Mouse (Mus musculus) hindbrain, embryonic 10.5 days (tissue): Measurements from ENCODE around the gene Adipor1. TPM values are rescaled to one million over a fixed set of nuclear protein-coding genes. Genes with fewer than 3 reads are reported as not detected.

ENCODE experiments used
- DNase-seq: peaks from one replicate; pipeline ENCODE4 v3.0.0-alpha.2; 2017; ENCODE audit warnings: low spot score
- H3K27ac ChIP-seq: fragments of 300-500 bp; sonication (generic); 2 replicates; pipeline ENCODE4 v1.5.1; 2016; ENCODE audit warnings: mild to moderate bottlenecking, moderate library complexity
- H3K27me3 ChIP-seq: fragments of 300-500 bp; sonication (generic); 2 replicates; pipeline ENCODE4 v1.6.1; 2016; ENCODE audit warnings: mild to moderate bottlenecking; ENCODE audit not compliant: poor library complexity, insufficient read depth, severe bottlenecking
- H3K36me3 ChIP-seq: fragments of 300-500 bp; sonication (generic); 2 replicates; pipeline ENCODE4 v1.6.1; 2016; ENCODE audit warnings: mild to moderate bottlenecking, moderate library complexity
- H3K4me1 ChIP-seq: fragments of 300-500 bp; sonication (generic); replicated peaks from 2 replicates; pipeline ENCODE4 v1.6.1; 2016; ENCODE audit warnings: mild to moderate bottlenecking
- H3K4me3 ChIP-seq: fragments of 300-500 bp; sonication (generic); 2 replicates; pipeline ENCODE4 v1.5.1; 2016; ENCODE audit warnings: mild to moderate bottlenecking, moderate library complexity
- H3K9me3 ChIP-seq: fragments of 300-500 bp; sonication (generic); 2 replicates; pipeline ENCODE4 v1.6.1; 2016; ENCODE audit warnings: mild to moderate bottlenecking, moderate library complexity
- WGBS: fragments of 180-500 bp; shearing (Covaris S2); methylation state at CpG from one replicate; pipeline ENCODE4 v1.1.7; 2016; 5-methylcytosine and 5-hydroxymethylcytosine counted together
- polyA plus RNA-seq: library from polyadenylated mRNA; unstranded; fragments of >200 nt; fragmentation: Nextera tagmentation; extraction: Ambion mirVana; gene quantifications from 2 replicates; pipeline ENCODE4 v1.2.1, GENCODE M21; 2016

The Adipor1 gene
- polyA plus RNA-seq, 1 experiment from 2014 or later, result 77.8 TPM

DNA sequence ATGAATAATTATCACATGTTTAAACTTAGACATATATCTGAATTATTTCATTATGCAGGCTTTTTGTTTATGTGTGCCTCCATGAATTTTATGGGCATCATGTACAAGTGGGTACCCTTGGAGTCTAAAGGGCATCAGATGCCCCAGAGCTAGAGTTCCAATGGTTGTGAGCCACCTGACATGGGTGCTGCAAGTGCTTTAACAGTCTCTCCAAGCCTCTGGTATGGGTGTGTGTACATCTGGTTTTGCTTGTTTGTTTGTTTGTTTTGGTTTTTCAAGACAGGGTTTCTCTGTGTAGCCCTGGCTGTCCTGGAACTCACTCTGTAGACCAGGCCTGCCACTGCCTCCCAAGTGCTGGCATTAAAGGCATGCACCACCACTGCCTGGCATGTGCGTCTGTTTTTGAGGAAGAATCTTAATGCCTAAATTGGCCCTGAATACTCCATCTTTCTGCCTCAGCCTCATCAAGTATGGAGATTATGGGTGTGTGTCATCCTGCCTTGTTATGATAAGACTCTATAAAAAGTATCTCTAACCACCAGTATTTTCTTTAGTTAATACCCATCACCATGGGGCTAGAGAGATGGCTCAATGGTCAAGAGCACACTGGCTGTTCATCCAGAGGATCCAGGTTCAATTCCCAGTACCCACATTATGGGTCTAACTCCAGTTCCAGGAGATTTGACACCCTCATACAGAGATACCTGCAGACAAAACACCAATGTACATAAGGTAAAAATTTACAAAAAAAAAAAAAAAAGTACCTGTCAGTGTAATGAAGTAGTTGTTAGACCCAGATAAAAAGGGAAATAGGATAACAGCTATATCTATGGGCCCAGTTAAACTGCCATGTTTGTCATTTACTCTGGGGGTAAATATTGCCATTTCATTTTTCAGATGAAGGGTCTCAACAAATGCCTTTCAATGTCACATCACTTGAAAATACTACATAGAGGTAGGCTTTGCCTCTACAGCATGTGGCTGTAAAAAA, 45.4 kb downstream of the Adipor1 start:
- 93% methylated on average over 1 of the region's 1 CpGs for WGBS
- no peaks in the 10 kb centered on the region for H3K27me3 ChIP-seq
- H3K4me1 ChIP-seq, result peaks cover 11% of the 10 kb centered on the region
- H3K27ac ChIP-seq, result no peak overlapping the region
- H3K9me3 ChIP-seq, result no peaks in the 10 kb centered on the region
- peaks cover 72% of the 10 kb centered on the region for H3K36me3 ChIP-seq
- no peak overlapping the region for H3K4me3 ChIP-seq
- DNase-seq, result no peak

Other genes starting within 250 kb of the Adipor1 start
- gene Chil1, start 233.2 kb upstream of the Adipor1 start, polyA plus RNA-seq, result 1.5 and 3.4 TPM in 2 replicates
- 0.21 and 0.39 TPM in 2 replicates for gene Mybph, start 221.9 kb upstream of the Adipor1 start, polyA plus RNA-seq
- 0.37 and 0.46 TPM in 2 replicates for gene Adora1, start 179.9 kb upstream of the Adipor1 start, polyA plus RNA-seq
- gene Myog, start 125.4 kb upstream of the Adipor1 start, polyA plus RNA-seq, result 0.14 and 0.33 TPM in 2 replicates
- 3.2 and 4.1 TPM in 2 replicates for gene Ppfia4, start 82.5 kb upstream of the Adipor1 start, polyA plus RNA-seq
- 108 and 132 TPM in 2 replicates for gene Tmem183a, start 53.4 kb upstream of the Adipor1 start, polyA plus RNA-seq
- gene 4933406M09Rik, start 29.4 kb upstream of the Adipor1 start, polyA plus RNA-seq, result not detected in 2 replicates
- 27.3 and 31.2 TPM in 2 replicates for gene Cyb5r1, start 9.8 kb upstream of the Adipor1 start, polyA plus RNA-seq
- 31.7 and 37.2 TPM in 2 replicates for gene Klhl12, start 40.2 kb downstream of the Adipor1 start, polyA plus RNA-seq
- gene Rabif, start 79.3 kb downstream of the Adipor1 start, polyA plus RNA-seq, result 43.8 and 45.0 TPM in 2 replicates
- not detected in 2 replicates for gene Mgat4e, start 134.3 kb downstream of the Adipor1 start, polyA plus RNA-seq
- gene Kdm5b, start 144.8 kb downstream of the Adipor1 start, polyA plus RNA-seq, result 69.9 and 71.6 TPM in 2 replicates
- 4.8 and 4.9 TPM in 2 replicates for gene Syt2, start 231.3 kb downstream of the Adipor1 start, polyA plus RNA-seq